Mouse (Mus musculus) gastrocnemius, postnatal 10 days (tissue): ENCODE results near the gene Nab2. TPM values are rescaled to one million over a fixed set of nuclear protein-coding genes. Genes with fewer than 3 reads are reported as not detected.
A peak's percentile ranks its signal among the peaks of the same experiment; 100 is the strongest.

ENCODE experiments used
- DNase-seq: peaks from one replicate; pipeline ENCODE4 v3.0.0; 2021; ENCODE audit warnings: mixed read lengths
- total RNA-seq, 2 experiments: library from RNA; stranded (reverse); gene quantifications; 2 replicates each; pipeline ENCODE4 v1.2.3; 2021

Nab2 gene
- total RNA-seq, 2 experiments from 2014 or later = 7.0 to 13.2 TPM

- DNase-seq = peak; percentile 73
These were observed 24.7 kb downstream of the Nab2 start for GRCm38 (mm10) chr10:127643553-127644238.

- peak; percentile 67 for DNase-seq
These were observed 25.4 kb downstream of the Nab2 start, which contains the start of gene Stat6 for GRCm38 (mm10) chr10:127642772-127643552. Gene Stat6, plus strand, starts transcription at chr10:127642986.

- peak; percentile 95 for DNase-seq
These were observed 26.3 kb downstream of the Nab2 start for GRCm38 (mm10) chr10:127641861-127642771.

GRCm38 (mm10) chr10:127640421-127640820, 27.9 kb downstream of the Nab2 start:
- no peak for DNase-seq

- no peak for DNase-seq
These were observed 35.6 kb downstream of the Nab2 start for GRCm38 (mm10) chr10:127632668-127633271.

GRCm38 (mm10) chr10:127631261-127632214, 36.8 kb downstream of the Nab2 start:
- no peak for DNase-seq

GRCm38 (mm10) chr10:127626433-127626832, 41.9 kb downstream of the Nab2 start:
- no peak for DNase-seq

- no peak for DNase-seq
These were observed 44.7 kb downstream of the Nab2 start for GRCm38 (mm10) chr10:127623439-127624216.

GRCm38 (mm10) chr10:127622661-127623060, 45.7 kb downstream of the Nab2 start:
- DNase-seq = no peak

- peak; percentile 67 for DNase-seq
These were observed 46.3 kb downstream of the Nab2 start for GRCm38 (mm10) chr10:127622057-127622392.

- peak; percentile 91 for DNase-seq
These were observed 46.9 kb downstream of the Nab2 start for GRCm38 (mm10) chr10:127621191-127622056.

GRCm38 (mm10) chr10:127620406-127621190, 47.8 kb downstream of the Nab2 start, which contains the start of gene Lrp1:
Gene Lrp1, minus strand, starts transcription at chr10:127621148.
- peak; percentile 45 for DNase-seq

- peak; percentile 46 for DNase-seq
These were observed 48.4 kb downstream of the Nab2 start for GRCm38 (mm10) chr10:127619941-127620405.

- no peak for DNase-seq
These were observed 49.1 kb downstream of the Nab2 start for GRCm38 (mm10) chr10:127619119-127619721.

GRCm38 (mm10) chr10:127618173-127618572, 50.2 kb downstream of the Nab2 start:
- no peak for DNase-seq

GRCm38 (mm10) chr10:127617294-127617693, 51.1 kb downstream of the Nab2 start:
- DNase-seq = no peak

GRCm38 (mm10) chr10:127616261-127616679, 52.1 kb downstream of the Nab2 start:
- no peak for DNase-seq
